Comparison of ENCODE assay signal across 32 mouse cellular contexts in the genomic region with DNA sequence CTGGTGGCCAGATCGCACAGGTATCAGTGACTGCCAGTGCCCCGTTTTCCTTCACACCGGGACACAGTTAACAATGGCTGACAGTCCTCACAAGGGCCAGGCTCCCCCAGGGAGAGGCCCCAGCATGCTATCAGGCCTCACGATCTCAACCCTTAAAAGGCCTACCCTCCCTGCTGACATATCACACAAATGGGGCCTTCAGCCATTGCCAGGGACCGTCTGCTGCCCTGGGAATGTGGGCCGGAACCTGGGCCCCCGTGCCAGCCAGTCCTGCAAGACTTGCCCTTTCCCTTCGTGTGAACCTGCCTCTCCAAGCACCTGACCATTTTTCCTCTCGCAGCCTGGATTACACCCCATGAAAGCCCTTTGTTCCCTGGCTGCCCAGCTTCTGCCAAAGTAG.
DNase-seq lines count a peak whose midpoint lies in the region; ATAC-seq and TF ChIP-seq lines count a peak whose summit lies in the region.
"Had no signal": no experiment of that assay in that cellular context is flagged by ENCODE, and none has a peak within 500 bp of the region (broad histone marks: within the 10 kb centered on the region; RNA-seq: fewer than 3 reads in every experiment).

No protein-coding gene starts in this region.

- no peak overlapping the region for H3K4me2 ChIP-seq in hindbrain, embryonic 14.5 days (replicated peaks)
- H3K4me2 ChIP-seq in midbrain, embryonic 12.5 days (replicated peaks), result no peak overlapping the region
- no peak overlapping the region for H3K4me2 ChIP-seq in midbrain, postnatal 0 days (ENCODE audit: low read depth, low read length, poor library complexity, severe bottlenecking)
- H3K4me2 ChIP-seq in forebrain, embryonic 16.5 days (ENCODE audit: low read length), result no peak overlapping the region
- H3K4me2 ChIP-seq: embryonic facial prominence, embryonic 15.5 days; heart, embryonic 12.5 days; intestine, embryonic 15.5 days had no signal

- peak; percentile 57 for DNase-seq in cerebellum, adult 11-12 months
- DNase-seq in cerebellum, adult 8-10 months, result no peak
- DNase-seq in hindbrain, embryonic 10.5 days (ENCODE audit: low spot score), result no peak
- no peak for DNase-seq in hindbrain, embryonic 14.5 days (ENCODE audit: low spot score)
- no peak for DNase-seq in midbrain, postnatal 0 days (ENCODE audit: low spot score)
- DNase-seq in frontal cortex, adult 2 months (ENCODE audit: extremely low spot score in 1 of 2, low spot score in 1 of 2), result no peak
- DNase-seq: adrenal gland, adult 2 months; cerebellum, adult 11 months; embryo, embryonic 11 days; gastrocnemius, adult 2 months; gastrocnemius, postnatal 36 days; heart, adult 2 months; heart, postnatal 4 days; kidney, adult 2 months; kidney, postnatal 36 days; liver; lung, adult 2 months; lung, postnatal 10 days; right cerebral cortex, postnatal 4 days; thymus, adult 18-20 months; thymus, postnatal 25 days had no signal

- no peaks in the 10 kb centered on the region for H3K36me3 ChIP-seq in hindbrain, embryonic 10.5 days
- H3K36me3 ChIP-seq in hindbrain, embryonic 14.5 days (replicated peaks; ENCODE audit: control insufficient read depth, insufficient read depth), result no peaks in the 10 kb centered on the region
- no peaks in the 10 kb centered on the region for H3K36me3 ChIP-seq in midbrain, embryonic 12.5 days
- no peaks in the 10 kb centered on the region for H3K36me3 ChIP-seq in midbrain, postnatal 0 days (ENCODE audit: insufficient read depth, low read length)
- H3K36me3 ChIP-seq in forebrain, embryonic 16.5 days (ENCODE audit: control insufficient read depth, insufficient read depth), result no peaks in the 10 kb centered on the region
- H3K36me3 ChIP-seq: embryonic facial prominence, embryonic 15.5 days; heart, embryonic 12.5 days; intestine, embryonic 15.5 days had no signal

- H3K27ac ChIP-seq in hindbrain, embryonic 10.5 days, result peak overlapping the region; percentile 88
- H3K27ac ChIP-seq in hindbrain, embryonic 14.5 days, result no peak overlapping the region
- H3K27ac ChIP-seq in midbrain, embryonic 12.5 days (replicated peaks), result no peak overlapping the region
- H3K27ac ChIP-seq in midbrain, postnatal 0 days (ENCODE audit: low read depth, low read length), result no peak overlapping the region
- H3K27ac ChIP-seq in forebrain, embryonic 16.5 days (ENCODE audit: low read length), result no peak overlapping the region
- H3K27ac ChIP-seq: embryonic facial prominence, embryonic 15.5 days; gastrocnemius, adult 2 months; heart, adult 2 months; hindbrain, postnatal 0 days; intestine, embryonic 15.5 days; layer of hippocampus, adult 2 months; liver, embryonic 14.5 days; macrophage; stomach, postnatal 0 days had no signal

- WGBS in hindbrain, embryonic 10.5 days, result 48% methylated on average over 9 of the region's 9 CpGs
- 40% methylated on average over 9 of the region's 9 CpGs for WGBS in hindbrain, embryonic 14.5 days
- WGBS in midbrain, embryonic 12.5 days, result 48% methylated on average over 9 of the region's 9 CpGs
- WGBS in midbrain, postnatal 0 days, result 43% methylated on average over 9 of the region's 9 CpGs
- WGBS in forebrain, embryonic 16.5 days, result 47% methylated on average over 9 of the region's 9 CpGs

- no peak overlapping the region for H3K9ac ChIP-seq in hindbrain, embryonic 14.5 days
- H3K9ac ChIP-seq in midbrain, embryonic 12.5 days (replicated peaks), result 0 out of 2 replicates have a peak overlapping the region, but pooled peaks have one; percentile 8
- H3K9ac ChIP-seq in midbrain, postnatal 0 days (replicated peaks; ENCODE audit: low read length, poor library complexity, severe bottlenecking), result no peak overlapping the region
- 0 out of 2 replicates have a peak overlapping the region, but pooled peaks have one; percentile 2 for H3K9ac ChIP-seq in forebrain, embryonic 16.5 days (replicated peaks; ENCODE audit: low read depth, low read length)
- H3K9ac ChIP-seq: embryonic facial prominence, embryonic 15.5 days; heart, embryonic 12.5 days; intestine, embryonic 15.5 days; liver, embryonic 14.5 days had no signal

- no peak for TF ChIP-seq CTCF in midbrain, postnatal 0 days (IDR thresholded peaks at IDR 0.05)

- H3K4me1 ChIP-seq in hindbrain, embryonic 10.5 days (replicated peaks), result peaks cover 57% of the 10 kb centered on the region
- peaks cover 26% of the 10 kb centered on the region for H3K4me1 ChIP-seq in hindbrain, embryonic 14.5 days (replicated peaks; ENCODE audit: control insufficient read depth, insufficient read depth, low read length)
- peaks cover 54% of the 10 kb centered on the region for H3K4me1 ChIP-seq in midbrain, embryonic 12.5 days
- H3K4me1 ChIP-seq in midbrain, postnatal 0 days (ENCODE audit: insufficient read depth, low read length), result peaks cover 22% of the 10 kb centered on the region; the same call in 1 of the 2 replicates
- H3K4me1 ChIP-seq in forebrain, embryonic 16.5 days (replicated peaks; ENCODE audit: control insufficient read depth, insufficient read depth, low read length), result peaks cover 50% of the 10 kb centered on the region
- H3K4me1 ChIP-seq: intestine, embryonic 15.5 days had no signal

- no peak overlapping the region for H3K4me3 ChIP-seq in hindbrain, embryonic 10.5 days
- no peak overlapping the region for H3K4me3 ChIP-seq in hindbrain, embryonic 14.5 days (replicated peaks; ENCODE audit: low read length)
- H3K4me3 ChIP-seq in midbrain, embryonic 12.5 days, result no peak overlapping the region
- H3K4me3 ChIP-seq in midbrain, postnatal 0 days (ENCODE audit: low read depth, low read length), result no peak overlapping the region
- H3K4me3 ChIP-seq in forebrain, embryonic 16.5 days (replicated peaks; ENCODE audit: low read length), result no peak overlapping the region
- H3K4me3 ChIP-seq: embryonic facial prominence, embryonic 15.5 days; gastrocnemius, adult 2 months; heart, adult 2 months; heart, embryonic 12.5 days; intestine, embryonic 15.5 days; layer of hippocampus, adult 2 months had no signal

- H3K27me3 ChIP-seq in hindbrain, embryonic 10.5 days (ENCODE audit: insufficient read depth, poor library complexity, severe bottlenecking), result peaks cover 23% of the 10 kb centered on the region
- H3K27me3 ChIP-seq in hindbrain, embryonic 14.5 days (ENCODE audit: control insufficient read depth, insufficient read depth, low read length), result no peaks in the 10 kb centered on the region
- peaks cover 22% of the 10 kb centered on the region for H3K27me3 ChIP-seq in midbrain, embryonic 12.5 days
- H3K27me3 ChIP-seq in midbrain, postnatal 0 days (ENCODE audit: insufficient read depth, low read length), result no peaks in the 10 kb centered on the region
- H3K27me3 ChIP-seq in forebrain, embryonic 16.5 days (replicated peaks; ENCODE audit: control insufficient read depth, insufficient read depth, low read length), result no peaks in the 10 kb centered on the region
- H3K27me3 ChIP-seq: embryonic facial prominence, embryonic 15.5 days; intestine, embryonic 15.5 days had no signal

- no peaks in the 10 kb centered on the region for H3K9me3 ChIP-seq in hindbrain, embryonic 10.5 days
- no peaks in the 10 kb centered on the region for H3K9me3 ChIP-seq in hindbrain, embryonic 14.5 days (ENCODE audit: control insufficient read depth, low read length)
- no peaks in the 10 kb centered on the region for H3K9me3 ChIP-seq in midbrain, embryonic 12.5 days
- H3K9me3 ChIP-seq in midbrain, postnatal 0 days (ENCODE audit: low read length), result no peaks in the 10 kb centered on the region
- no peaks in the 10 kb centered on the region for H3K9me3 ChIP-seq in forebrain, embryonic 16.5 days (ENCODE audit: control insufficient read depth, low read length)
- H3K9me3 ChIP-seq: embryonic facial prominence, embryonic 15.5 days; heart, embryonic 12.5 days; intestine, embryonic 15.5 days had no signal

- ATAC-seq in hindbrain, embryonic 14.5 days (ENCODE audit: low FRiP score), result no peak
- ATAC-seq in midbrain, embryonic 12.5 days (ENCODE audit: low FRiP score, low read depth), result no peak
- ATAC-seq in midbrain, postnatal 0 days (ENCODE audit: low FRiP score), result no peak
- no peak for ATAC-seq in forebrain, embryonic 16.5 days
- ATAC-seq: activated CD4-positive, CD25-positive, alpha-beta regulatory T cell, adult 4 months; hindbrain, postnatal 0 days; intestine, embryonic 15.5 days had no signal

Comparison
In these comparisons a context has a peak if more than half of its experiments do, and no peak if none do; other contexts are left out.
1. H3K9ac ChIP-seq: peak in midbrain, embryonic 12.5 days (single experiment) and forebrain, embryonic 16.5 days (single experiment); none in hindbrain, embryonic 14.5 days (single experiment) and midbrain, postnatal 0 days (single experiment).